Mouse (Mus musculus) liver, embryonic 14.5 days (tissue): Measurements from ENCODE around the gene Ing1. TPM values are rescaled to one million over a fixed set of nuclear protein-coding genes. Genes with fewer than 3 reads are reported as not detected.

Experiments
- ATAC-seq: fragments of 200-750 bp; cut with Nextera tagmentation; 2 replicates; pipeline ENCODE4 v1.8.0; 2017; ENCODE audit warnings: moderate number of reproducible peaks, mild to moderate bottlenecking, moderate library complexity; ENCODE audit not compliant: insufficient read depth
- DNase-seq, 3 experiments: peaks; one replicate each; pipeline ENCODE4 v3.0.0-alpha.2; 2012 to 2013; ENCODE audit warnings: low read depth in 3 of 3, low spot score in 3 of 3
- H3K27ac ChIP-seq: fragments of 300-500 bp; sonication (generic); 2 replicates; pipeline ENCODE4 v1.5.1; 2014; ENCODE audit warnings: moderate library complexity, mild to moderate bottlenecking, control low read depth, inconsistent platforms
- H3K27me3 ChIP-seq: fragments of 300-500 bp; sonication (generic); 2 replicates; pipeline ENCODE4 v1.6.1; 2014; ENCODE audit warnings: mild to moderate bottlenecking, low read length, moderate library complexity; ENCODE audit not compliant: control insufficient read depth, insufficient read depth
- H3K36me3 ChIP-seq: fragments of 300-500 bp; sonication (generic); replicated peaks from 2 replicates; pipeline ENCODE4 v1.6.1; 2014; ENCODE audit warnings: low read depth; ENCODE audit not compliant: control insufficient read depth, insufficient read depth
- H3K4me1 ChIP-seq, 2 experiments: fragments of 200-500 bp in 1 of 2; fragments of 300-500 bp in 1 of 2; sonication (generic) in 1 of 2; replicated peaks; 2 replicates each; pipeline ENCODE4 v1.6.1; 2012 to 2014; ENCODE audit warnings: antibody characterized with exemption in 1 of 2, inconsistent platforms in 1 of 2, low read length in 1 of 2; ENCODE audit not compliant: control insufficient read depth in 2 of 2, insufficient read depth in 2 of 2
- H3K4me2 ChIP-seq: fragments of 300-500 bp; sonication (generic); 2 replicates; pipeline ENCODE4 v1.6.1; 2014; ENCODE audit warnings: low read depth, mild to moderate bottlenecking, control low read depth, moderate library complexity
- H3K4me3 ChIP-seq, 2 experiments: fragments of 200-500 bp in 1 of 2; fragments of 300-500 bp in 1 of 2; sonication (generic) in 1 of 2; 2 replicates each; pipeline ENCODE4 v1.5.1; 2012 to 2014; ENCODE audit warnings: low read depth in 2 of 2, low read length in 2 of 2, mild to moderate bottlenecking in 2 of 2, control low read depth in 1 of 2, inconsistent platforms in 1 of 2, moderate library complexity in 1 of 2; ENCODE audit not compliant: insufficient read depth in 1 of 2
- H3K9ac ChIP-seq: fragments of 300-500 bp; sonication (generic); replicated peaks from 2 replicates; pipeline ENCODE4 v1.6.1; 2014; ENCODE audit warnings: mild to moderate bottlenecking, control low read depth, moderate library complexity
- H3K9me3 ChIP-seq: fragments of 300-500 bp; sonication (generic); 2 replicates; pipeline ENCODE4 v1.6.1; 2016; ENCODE audit warnings: low read length, mixed read lengths; ENCODE audit not compliant: control insufficient read depth
- CTCF ChIP-seq: IDR thresholded peaks from 2 replicates; pipeline ENCODE4 v1.5.1; 2016; ENCODE audit warnings: antibody characterized with exemption, low read depth, control low read depth
- EP300 ChIP-seq: IDR thresholded peaks from 2 replicates; pipeline ENCODE4 v1.6.1; 2016; ENCODE audit warnings: antibody characterized with exemption, low read depth
- whole genome bisulfite sequencing: fragments of 180-500 bp; shearing (Covaris S2); extraction: QIAGEN DNeasy Blood & Tissue Kit; methylation state at CpG from one replicate; pipeline ENCODE4 v1.1.7; 2014; ENCODE audit not compliant: insufficient replicate concordance; 5-methylcytosine and 5-hydroxymethylcytosine counted together
- polyA plus RNA-seq, 2 experiments: library from polyadenylated mRNA; depleted of rRNA in 1 of 2; stranded (reverse) in 1 of 2; unstranded in 1 of 2; fragments of >200 nt; fragmentation: Nextera tagmentation in 1 of 2; extraction: Ambion mirVana in 1 of 2; gene quantifications; 2 replicates each; pipeline versions ENCODE4 v1.2.1 to v1.2.3; 2012 to 2014

Gene Ing1
- polyA plus RNA-seq, 2 experiments, result 13.2 to 15.6 TPM

- H3K27ac ChIP-seq, result no peak overlapping the region
- peaks cover 0 to under 1% of the 10 kb centered on the region in 2 experiments; a peak in 1 of 4 replicates for H3K4me1 ChIP-seq
- H3K4me3 ChIP-seq, result no peak overlapping the region
- H3K36me3 ChIP-seq, result peaks cover 4% of the 10 kb centered on the region
- H3K4me2 ChIP-seq, result no peak overlapping the region
- TF ChIP-seq CTCF, result no peak
- TF ChIP-seq EP300, result no peak
- WGBS, result 80% methylated on average over 11 of the region's 11 CpGs
- DNase-seq (no peak), ATAC-seq (no peak)
- no peak overlapping the region for H3K9ac ChIP-seq
- H3K9me3 ChIP-seq, result no peaks in the 10 kb centered on the region
- no peaks in the 10 kb centered on the region for H3K27me3 ChIP-seq
These were observed 36.7 kb upstream of the Ing1 start for GRCm38 (mm10) chr8:11518676-11519075.

GRCm38 (mm10) chr8:11523331-11523730, 32.0 kb upstream of the Ing1 start:
- no peak for DNase-seq

GRCm38 (mm10) chr8:11530155-11530770, 25.1 kb upstream of the Ing1 start:
- no peak overlapping the region for H3K4me3 ChIP-seq
- H3K36me3 ChIP-seq, result peaks cover 2% of the 10 kb centered on the region
- ATAC-seq, result peak; percentile 15; the same call in 1 of the 2 replicates

More at GRCm38 (mm10) chr8:11523331-11523730, 32.0 kb upstream of the Ing1 start:
- Histone ChIP-seq H3K36me3 (no peaks in the 10 kb centered on the region; the same call in 1 of the 2 replicates), H3K27ac (no peak overlapping the region), H3K4me2 (no peak overlapping the region), H3K4me1 (no peaks in the 10 kb centered on the region; a peak in 1 of 4 replicates), H3K9me3 (no peaks in the 10 kb centered on the region), H3K4me3 (no peak overlapping the region), H3K9ac (no peak overlapping the region), H3K27me3 (no peaks in the 10 kb centered on the region)
- 67% methylated on average over 3 of the region's 3 CpGs for WGBS
- no peak for ATAC-seq
- TF ChIP-seq CTCF (no peak), EP300 (no peak)

GRCm38 (mm10) chr8:11530849-11531248, 24.5 kb upstream of the Ing1 start:
- Histone ChIP-seq H3K9me3 (no peaks in the 10 kb centered on the region), H3K4me3 (no peak overlapping the region), H3K9ac (no peak overlapping the region), H3K36me3 (peaks cover 2% of the 10 kb centered on the region), H3K27me3 (no peaks in the 10 kb centered on the region), H3K4me1 (peaks cover 0 to 5% of the 10 kb centered on the region in 2 experiments; a peak in 1 of 4 replicates), H3K27ac (no peak overlapping the region), H3K4me2 (no peak overlapping the region)
- DNase-seq, result peak in 1 of 3 experiments; percentile 26
- ATAC-seq, result peak; percentile 76
- TF ChIP-seq EP300, result no peak
- no peak for TF ChIP-seq CTCF
- WGBS, result 65% methylated on average over 4 of the region's 4 CpGs

More at GRCm38 (mm10) chr8:11530155-11530770, 25.1 kb upstream of the Ing1 start:
- H3K27ac ChIP-seq, result no peak overlapping the region
- no peak for DNase-seq
- H3K4me2 ChIP-seq, result no peak overlapping the region
- no peaks in the 10 kb centered on the region for H3K9me3 ChIP-seq
- H3K27me3 ChIP-seq, result no peaks in the 10 kb centered on the region
- 80% methylated on average over 18 of the region's 18 CpGs for WGBS
- H3K4me1 ChIP-seq, result peaks cover 0 to 5% of the 10 kb centered on the region in 2 experiments; a peak in 1 of 4 replicates
- no peak overlapping the region for H3K9ac ChIP-seq
- no peak for TF ChIP-seq CTCF
- TF ChIP-seq EP300, result no peak

GRCm38 (mm10) chr8:11534494-11534893, 20.9 kb upstream of the Ing1 start:
- Histone ChIP-seq H3K4me3 (no peak overlapping the region), H3K9ac (no peak overlapping the region), H3K27me3 (no peaks in the 10 kb centered on the region), H3K27ac (no peak overlapping the region), H3K9me3 (no peaks in the 10 kb centered on the region), H3K4me1 (peaks cover 0 to 5% of the 10 kb centered on the region in 2 experiments; a peak in 1 of 4 replicates), H3K36me3 (peaks cover 2% of the 10 kb centered on the region), H3K4me2 (no peak overlapping the region)
- no peak for ATAC-seq
- no peak for DNase-seq
- 78% methylated on average over 9 of the region's 9 CpGs for WGBS
- TF ChIP-seq CTCF (no peak), EP300 (no peak)
